ENCODE assay signal across 7 mouse cellular contexts in the genomic region with DNA sequence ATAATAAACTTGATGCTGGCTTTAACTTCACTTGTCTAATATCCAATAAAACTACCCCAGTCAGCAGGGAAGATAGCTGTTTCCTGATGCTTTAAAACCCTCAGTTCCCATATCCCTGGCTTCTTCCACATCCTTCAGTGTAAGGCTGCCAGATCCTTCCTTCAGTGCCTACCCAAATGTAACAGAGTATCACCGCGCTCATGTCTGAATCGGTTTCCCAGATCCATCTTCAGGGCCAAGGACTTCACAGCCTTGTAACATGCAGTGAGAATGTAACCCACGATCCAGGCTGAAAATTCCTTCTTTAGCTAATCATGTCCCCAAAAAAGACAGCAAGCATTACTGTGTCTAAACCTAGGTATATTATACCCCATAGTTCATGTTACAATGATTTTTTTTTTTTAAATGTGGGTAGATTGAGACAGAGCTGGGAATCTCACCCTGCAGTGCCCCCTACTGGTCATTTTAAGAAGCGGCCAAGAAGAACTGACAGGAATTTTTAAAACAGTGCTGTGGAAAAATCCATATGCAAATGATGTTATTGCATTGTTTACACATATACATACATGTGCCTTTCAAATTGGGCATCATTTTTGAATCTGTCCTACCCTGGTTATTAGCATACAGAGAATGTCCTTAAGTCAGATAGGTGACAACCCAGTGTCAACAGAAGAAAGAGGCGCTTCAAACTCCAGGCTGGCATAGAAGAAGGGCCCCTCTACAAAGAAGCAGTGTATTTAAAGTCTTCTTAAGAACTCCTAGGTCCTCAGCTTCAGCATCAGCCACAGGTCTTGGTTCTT. TPM values are rescaled to one million over a fixed set of nuclear protein-coding genes. Genes with fewer than 3 reads are reported as not detected.
DNase-seq lines count a peak whose midpoint lies in the region; ATAC-seq and TF ChIP-seq lines count a peak whose summit lies in the region.

No protein-coding gene starts in this region.

- no peaks in the 10 kb centered on the region for H3K9me3 ChIP-seq in hindbrain, embryonic 14.5 days (ENCODE audit: control insufficient read depth, low read length)

- no peaks in the 10 kb centered on the region for H3K4me1 ChIP-seq in hindbrain, embryonic 14.5 days (replicated peaks; ENCODE audit: control insufficient read depth, insufficient read depth, low read length)

- DNase-seq in layer of hippocampus, adult 2 months (ENCODE audit: low spot score in 2 of 2) = peak; percentile 24 to 67
- DNase-seq in layer of hippocampus, adult 9-11 months = no peak
- peak; percentile 32 for DNase-seq in R1 (ENCODE audit: low read depth, low spot score)
- peak; percentile 33 for DNase-seq in cerebellum, adult 8-10 months
- peak; percentile 61 for DNase-seq in hindbrain, embryonic 14.5 days (ENCODE audit: low spot score)
- DNase-seq in lung, postnatal 36 days = peak; percentile 48
- peak; percentile 37 for DNase-seq in thymus, postnatal 14 days

- 74% methylated on average over 6 of the region's 6 CpGs for WGBS in hindbrain, embryonic 14.5 days

- H3K27me3 ChIP-seq in hindbrain, embryonic 14.5 days (ENCODE audit: control insufficient read depth, insufficient read depth, low read length) = no peaks in the 10 kb centered on the region

- ATAC-seq in hindbrain, embryonic 14.5 days (ENCODE audit: low FRiP score) = no peak

- no peak overlapping the region for H3K9ac ChIP-seq in hindbrain, embryonic 14.5 days

- H3K4me2 ChIP-seq in hindbrain, embryonic 14.5 days (replicated peaks) = no peak overlapping the region

- peak; percentile 86 for TF ChIP-seq CTCF in layer of hippocampus, adult 2 months (conservative IDR thresholded peaks at IDR 0.05)

- H3K4me3 ChIP-seq in layer of hippocampus, adult 2 months = no peak overlapping the region
- H3K4me3 ChIP-seq in hindbrain, embryonic 14.5 days (replicated peaks; ENCODE audit: low read length) = no peak overlapping the region

- H3K27ac ChIP-seq in layer of hippocampus, adult 2 months = peak overlapping the region; percentile 43
- H3K27ac ChIP-seq in hindbrain, embryonic 14.5 days = no peak overlapping the region

- no peaks in the 10 kb centered on the region for H3K36me3 ChIP-seq in hindbrain, embryonic 14.5 days (replicated peaks; ENCODE audit: control insufficient read depth, insufficient read depth)

RNA-seq across cellular contexts. Expression of gene 2610301B20Rik, which starts 38.8 kb away (rescaled TPM):
- total RNA-seq in layer of hippocampus, adult 2 months (2021) = 10 to 100 TPM; 35.6 to 39.0 TPM
- 44.0 and 51.2 TPM in 2 replicates for polyA plus RNA-seq in hindbrain, embryonic 14.5 days (2014; fragmentation: Nextera tagmentation; extraction: Ambion mirVana)
